Mouse (Mus musculus): ENCODE data around the gene Noxa1. TPM values are rescaled to one million over a fixed set of nuclear protein-coding genes. Genes with fewer than 3 reads are reported as not detected.

The Noxa1 gene
- total RNA-seq, 2 experiments from 2014 or later, result not detected

DNA sequence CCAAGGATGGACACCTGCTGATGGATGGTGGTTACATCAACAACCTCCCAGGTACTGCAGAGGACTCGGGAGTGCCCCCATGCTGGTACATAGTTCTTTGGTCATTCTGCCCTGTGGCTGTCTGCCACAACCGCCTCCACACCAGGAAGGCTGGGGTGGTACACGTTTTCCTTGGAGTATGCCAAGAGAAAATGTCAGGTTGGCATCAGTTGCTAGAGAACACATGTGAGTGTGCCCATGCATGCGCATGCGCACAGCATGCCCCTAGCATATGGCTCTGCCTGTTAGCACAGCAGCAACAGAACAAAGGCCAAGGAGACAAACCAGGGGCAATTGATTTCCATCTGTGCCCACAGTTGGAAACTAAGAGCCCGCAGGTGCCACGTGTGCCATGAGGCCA is 44.0 kb downstream of the Noxa1 start:
- no peak for ATAC-seq (ENCODE audit: poor library complexity, severe bottlenecking)

DNA sequence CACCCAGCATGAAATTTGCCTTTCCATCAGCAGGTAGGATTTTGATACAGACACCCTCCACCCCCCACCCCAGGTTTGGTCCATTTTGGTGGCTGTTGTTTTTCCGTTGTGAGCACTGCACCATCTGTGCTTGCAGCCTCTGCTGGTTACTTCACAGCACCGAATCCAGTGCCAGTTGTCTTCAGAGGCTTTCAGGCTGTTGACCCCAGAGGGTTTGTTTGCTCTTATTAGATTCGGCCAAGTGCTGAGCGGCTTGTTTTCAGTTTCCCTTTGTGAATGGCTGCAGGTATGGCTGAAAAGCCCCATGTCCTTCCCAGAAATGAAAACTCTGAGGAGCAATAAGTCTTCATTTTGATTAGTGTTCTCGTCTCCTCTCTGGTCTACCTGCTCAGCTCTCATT is 54.9 kb downstream of the Noxa1 start:
- no peak for ATAC-seq (ENCODE audit: poor library complexity, severe bottlenecking)

Other genes with a start within 250 kb of the Noxa1 start
- 26.2 and 30.7 TPM in 2 replicates for gene Ehmt1, start 175.5 kb downstream of the Noxa1 start, total RNA-seq (2015)
- 49.7 and 69.3 TPM in 2 replicates for gene Ehmt1, start 175.5 kb downstream of the Noxa1 start, total RNA-seq (2017)
- gene Arrdc1, start 159.9 kb downstream of the Noxa1 start, total RNA-seq (2015), result 47.2 and 53.9 TPM in 2 replicates
- 106 and 108 TPM in 2 replicates for gene Arrdc1, start 159.9 kb downstream of the Noxa1 start, total RNA-seq (2017)
- 6.0 and 6.4 TPM in 2 replicates for gene Zmynd19, start 145.4 kb downstream of the Noxa1 start, total RNA-seq (2015)
- 17.4 TPM in 2 replicates for gene Zmynd19, start 145.4 kb downstream of the Noxa1 start, total RNA-seq (2017)
- 6.7 and 9.4 TPM in 2 replicates for gene Dph7, start 132.7 kb downstream of the Noxa1 start, total RNA-seq (2015)
- gene Dph7, start 132.7 kb downstream of the Noxa1 start, total RNA-seq (2017), result 6.7 and 8.8 TPM in 2 replicates
- 38.3 and 46.3 TPM in 2 replicates for gene Mrpl41, start 120.1 kb downstream of the Noxa1 start, total RNA-seq (2015)
- 69.8 and 73.4 TPM in 2 replicates for gene Mrpl41, start 120.1 kb downstream of the Noxa1 start, total RNA-seq (2017)
- gene Pnpla7, start 119.1 kb downstream of the Noxa1 start, total RNA-seq (2015), result 43.7 and 55.6 TPM in 2 replicates
- 38.3 and 38.5 TPM in 2 replicates for gene Pnpla7, start 119.1 kb downstream of the Noxa1 start, total RNA-seq (2017)
- gene Nsmf, start 40.8 kb downstream of the Noxa1 start, total RNA-seq (2015), result 6.0 and 6.9 TPM in 2 replicates
- gene Nsmf, start 40.8 kb downstream of the Noxa1 start, total RNA-seq (2017), result 6.4 and 10.8 TPM in 2 replicates
- not detected in 2 replicates for gene Entpd8, start 14.8 kb downstream of the Noxa1 start, total RNA-seq (2015)
- not detected in 2 replicates for gene Entpd8, start 14.8 kb downstream of the Noxa1 start, total RNA-seq (2017)
- gene Nrarp, start 85.6 kb upstream of the Noxa1 start, total RNA-seq (2015), result 1.1 TPM in 1 of 2 replicates, not detected in the other
- 0.22 and 0.28 TPM in 2 replicates for gene Nrarp, start 85.6 kb upstream of the Noxa1 start, total RNA-seq (2017)
- 17.4 and 19.7 TPM in 2 replicates for gene Tor4a, start 101.7 kb upstream of the Noxa1 start, total RNA-seq (2015)
- gene Tor4a, start 101.7 kb upstream of the Noxa1 start, total RNA-seq (2017), result 25.1 and 29.6 TPM in 2 replicates
- gene Nelfb, start 116.3 kb upstream of the Noxa1 start, total RNA-seq (2015), result 21.4 and 23.8 TPM in 2 replicates
- gene Nelfb, start 116.3 kb upstream of the Noxa1 start, total RNA-seq (2017), result 30.1 and 36.5 TPM in 2 replicates
- not detected in 2 replicates for gene Stpg3, start 119.5 kb upstream of the Noxa1 start, total RNA-seq (2015)
- not detected in 2 replicates for gene Stpg3, start 119.5 kb upstream of the Noxa1 start, total RNA-seq (2017)
- 0.20 and 0.57 TPM in 2 replicates for gene Fam166a, start 123.6 kb upstream of the Noxa1 start, total RNA-seq (2015)
- gene Fam166a, start 123.6 kb upstream of the Noxa1 start, total RNA-seq (2017), result not detected in 2 replicates
- 269 and 285 TPM in 2 replicates for gene Tubb4b, start 129.6 kb upstream of the Noxa1 start, total RNA-seq (2015)
- gene Tubb4b, start 129.6 kb upstream of the Noxa1 start, total RNA-seq (2017), result 371 and 385 TPM in 2 replicates
- gene Slc34a3, start 139.2 kb upstream of the Noxa1 start, total RNA-seq (2015), result not detected in 2 replicates
- not detected in 2 replicates for gene Slc34a3, start 139.2 kb upstream of the Noxa1 start, total RNA-seq (2017)
- gene Rnf224, start 141.6 kb upstream of the Noxa1 start, total RNA-seq (2015), result not detected in 2 replicates
- not detected in 2 replicates for gene Rnf224, start 141.6 kb upstream of the Noxa1 start, total RNA-seq (2017)
- 0.14 TPM in 1 of 2 replicates, not detected in the other for gene Rnf208, start 147.1 kb upstream of the Noxa1 start, total RNA-seq (2015)
- gene Rnf208, start 147.1 kb upstream of the Noxa1 start, total RNA-seq (2017), result not detected in 2 replicates
- gene Cysrt1, start 147.3 kb upstream of the Noxa1 start, total RNA-seq (2015), result not detected in 2 replicates
- gene Cysrt1, start 147.3 kb upstream of the Noxa1 start, total RNA-seq (2017), result not detected in 2 replicates
- 4.7 TPM in 2 replicates for gene AL732309.1, start 151.7 kb upstream of the Noxa1 start, total RNA-seq (2015)
- 1.7 TPM in 1 of 2 replicates, not detected in the other for gene AL732309.1, start 151.7 kb upstream of the Noxa1 start, total RNA-seq (2017)
- gene Tmem203, start 160.3 kb upstream of the Noxa1 start, total RNA-seq (2015), result 8.4 and 13.1 TPM in 2 replicates
- 7.4 and 10.9 TPM in 2 replicates for gene Tmem203, start 160.3 kb upstream of the Noxa1 start, total RNA-seq (2017)
- gene Tprn, start 167.5 kb upstream of the Noxa1 start, total RNA-seq (2015), result 7.5 and 10.5 TPM in 2 replicates
- 5.2 and 6.0 TPM in 2 replicates for gene Tprn, start 167.5 kb upstream of the Noxa1 start, total RNA-seq (2017)
- 159 TPM in 2 replicates for gene Ssna1, start 177.3 kb upstream of the Noxa1 start, total RNA-seq (2015)
- 61.1 and 86.0 TPM in 2 replicates for gene Ssna1, start 177.3 kb upstream of the Noxa1 start, total RNA-seq (2017)
- 28.9 and 40.5 TPM in 2 replicates for gene Anapc2, start 177.3 kb upstream of the Noxa1 start, total RNA-seq (2015)
- gene Anapc2, start 177.3 kb upstream of the Noxa1 start, total RNA-seq (2017), result 25.1 and 32.1 TPM in 2 replicates
- not detected in 2 replicates for gene Tmem210, start 193.0 kb upstream of the Noxa1 start, total RNA-seq (2015)
- gene Tmem210, start 193.0 kb upstream of the Noxa1 start, total RNA-seq (2017), result not detected in 2 replicates
- gene Lrrc26, start 194.8 kb upstream of the Noxa1 start, total RNA-seq (2015), result not detected in 2 replicates
- not detected in 2 replicates for gene Lrrc26, start 194.8 kb upstream of the Noxa1 start, total RNA-seq (2017)
- gene Grin1, start 224.0 kb upstream of the Noxa1 start, total RNA-seq (2015), result not detected in 2 replicates
- not detected in 2 replicates for gene Grin1, start 224.0 kb upstream of the Noxa1 start, total RNA-seq (2017)
- 14.8 TPM in 2 replicates for gene Man1b1, start 237.2 kb upstream of the Noxa1 start, total RNA-seq (2015)
- 36.8 and 40.8 TPM in 2 replicates for gene Man1b1, start 237.2 kb upstream of the Noxa1 start, total RNA-seq (2017)